Mouse (Mus musculus) embryo, embryonic 10 days (tissue): ENCODE data around the gene Ms4a6b.
"Not testable (repeated sequence)": the region's sequence is repeated elsewhere in the genome, so short reads cannot be mapped to it uniquely, and the experiment has no call there.

ENCODE experiments used
- DNase-seq: peaks from one replicate; pipeline ENCODE4 v3.0.0-alpha.2; 2015; ENCODE audit warnings: low spot score

Gene Ms4a6b

DNA sequence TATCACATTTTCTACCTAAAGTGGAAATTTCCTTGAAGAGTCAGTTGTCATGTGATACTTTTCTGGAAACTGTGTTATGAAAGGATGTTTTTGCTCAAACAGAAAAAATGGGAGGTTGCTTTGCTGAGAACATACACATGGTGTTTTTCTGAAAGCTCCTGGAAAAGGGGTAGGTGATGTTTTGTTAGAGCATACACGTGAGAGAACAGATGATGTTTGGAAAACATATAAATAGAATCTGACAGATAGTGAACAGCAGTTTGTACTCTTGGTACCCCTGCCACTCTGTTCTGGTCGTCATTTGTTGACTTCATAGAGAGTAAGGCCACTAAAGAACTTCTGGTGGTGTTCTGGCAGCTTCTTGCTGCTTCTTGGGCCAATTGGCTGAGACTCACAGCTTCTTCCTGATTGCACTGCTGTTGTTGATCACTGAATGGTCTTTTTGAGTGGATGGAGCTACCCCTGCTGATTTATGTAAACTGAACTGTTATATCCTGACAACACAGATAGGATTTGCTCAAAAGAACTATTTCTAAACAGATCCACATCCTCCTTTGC, 17.7 kb downstream of the Ms4a6b start:
- DNase-seq: no peak

DNA sequence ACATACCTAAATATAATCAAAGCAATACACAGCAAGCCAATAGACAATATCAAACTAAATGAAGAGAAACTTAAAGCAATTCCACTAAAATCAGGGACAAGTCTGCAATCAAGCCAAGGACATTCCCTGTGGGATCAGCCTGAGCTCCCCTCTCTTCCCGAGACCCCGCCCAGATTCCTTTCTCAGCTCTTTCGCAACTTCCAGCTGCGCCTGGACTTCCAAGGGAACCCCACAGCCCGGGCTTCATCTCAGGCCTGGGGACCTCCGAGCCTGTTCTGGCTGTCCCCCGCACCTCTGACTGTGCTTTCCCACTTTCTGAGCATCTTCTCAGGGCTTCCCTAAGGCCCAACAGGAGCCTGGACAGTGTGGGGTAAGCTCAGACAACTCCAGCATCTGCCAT, 20.3 kb downstream of the Ms4a6b start, which contains the start of gene Ms4a4d:
Gene Ms4a4d, plus strand, starts transcription at position 209 of the 400 bp plus-strand sequence.
- DNase-seq: peak; percentile 4

DNA sequence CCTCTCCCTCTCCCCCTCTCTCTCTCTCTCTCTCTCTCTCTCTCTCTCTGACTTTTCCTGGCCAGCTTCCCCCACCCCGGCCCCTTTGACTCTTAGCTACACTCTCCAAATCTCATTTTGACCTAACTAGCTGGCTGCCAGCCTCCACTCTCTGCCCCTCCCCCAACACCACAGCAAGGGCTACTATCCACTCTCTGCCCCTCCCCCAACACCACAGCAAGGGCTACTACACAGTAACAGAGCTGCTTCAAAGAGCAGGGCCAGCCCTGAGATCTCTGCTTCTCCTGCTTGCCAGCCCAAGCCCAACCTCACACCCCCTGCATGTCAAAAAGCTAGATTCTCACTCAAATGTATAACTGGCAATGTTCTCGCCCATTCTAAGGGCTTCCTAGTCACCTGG, 21.0 kb downstream of the Ms4a6b start:
- DNase-seq: peak; percentile 54

GRCm38 (mm10) chr19:11540166-11540821, 24.0 kb downstream of the Ms4a6b start:
- not testable (repeated sequence) for DNase-seq

- not testable (repeated sequence) for DNase-seq
These were observed 28.1 kb downstream of the Ms4a6b start for GRCm38 (mm10) chr19:11544383-11544782.

- DNase-seq: no peak
These were observed 31.6 kb downstream of the Ms4a6b start for GRCm38 (mm10) chr19:11547911-11548310.

DNA sequence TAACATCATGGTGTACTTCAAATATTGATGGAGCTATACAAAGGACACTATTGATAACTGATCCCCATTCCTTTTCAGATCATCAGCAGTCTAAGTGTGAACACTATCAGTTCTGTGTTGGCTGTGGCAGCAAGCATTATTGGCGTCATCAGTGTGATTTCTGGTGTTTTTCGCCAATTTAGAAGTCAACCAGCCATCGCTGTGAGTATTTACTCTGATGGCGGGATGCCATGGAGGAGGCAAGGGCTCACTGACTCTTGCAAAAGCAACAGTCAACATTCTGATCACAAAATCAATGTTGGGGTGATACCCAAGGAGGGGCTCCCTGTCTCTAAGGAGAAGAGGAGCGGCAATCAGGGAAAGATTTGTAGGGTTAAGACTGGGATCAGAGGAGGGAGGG, 38.4 kb downstream of the Ms4a6b start:
- no peak for DNase-seq

- not testable (repeated sequence) for DNase-seq
These were observed 43.2 kb downstream of the Ms4a6b start for GRCm38 (mm10) chr19:11559560-11559959.

- no peak for DNase-seq
These were observed 58.7 kb downstream of the Ms4a6b start for GRCm38 (mm10) chr19:11574965-11575364.
